Mouse (Mus musculus) embryo, embryonic 11 days (tissue): ENCODE results near the gene Hspbap1.

Experiments used
- DNase-seq: peaks from one replicate; pipeline ENCODE4 v3.0.0-alpha.2; 2015

Hspbap1 gene

GRCm38 (mm10) chr16:35769878-35770657 is at the start of gene Hspbap1:
Gene Hspbap1, plus strand, starts transcription at chr16:35770375.
- DNase-seq = peak; percentile 93

- no peak for DNase-seq
These were observed 45.6 kb upstream of the Hspbap1 start for GRCm38 (mm10) chr16:35724561-35724960.

DNA sequence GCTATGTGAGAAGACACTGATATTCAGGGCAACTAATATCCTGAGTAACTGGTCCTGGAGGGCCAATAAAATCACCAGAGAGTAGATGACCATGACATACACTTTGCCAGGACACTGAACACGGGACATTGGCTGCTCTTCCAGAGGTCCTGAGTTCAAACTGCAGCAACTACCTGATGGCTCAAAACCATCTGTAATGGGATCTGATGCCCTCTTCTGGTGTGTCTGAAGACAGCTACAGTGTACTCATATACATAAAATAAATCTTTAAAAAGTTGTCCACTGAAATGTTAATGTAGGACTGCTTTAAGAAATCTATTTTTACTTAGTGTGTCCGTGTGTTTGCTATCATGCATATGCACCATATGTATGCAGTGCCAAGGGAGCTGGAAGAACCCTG is 43.6 kb upstream of the Hspbap1 start:
- DNase-seq = no peak

DNA sequence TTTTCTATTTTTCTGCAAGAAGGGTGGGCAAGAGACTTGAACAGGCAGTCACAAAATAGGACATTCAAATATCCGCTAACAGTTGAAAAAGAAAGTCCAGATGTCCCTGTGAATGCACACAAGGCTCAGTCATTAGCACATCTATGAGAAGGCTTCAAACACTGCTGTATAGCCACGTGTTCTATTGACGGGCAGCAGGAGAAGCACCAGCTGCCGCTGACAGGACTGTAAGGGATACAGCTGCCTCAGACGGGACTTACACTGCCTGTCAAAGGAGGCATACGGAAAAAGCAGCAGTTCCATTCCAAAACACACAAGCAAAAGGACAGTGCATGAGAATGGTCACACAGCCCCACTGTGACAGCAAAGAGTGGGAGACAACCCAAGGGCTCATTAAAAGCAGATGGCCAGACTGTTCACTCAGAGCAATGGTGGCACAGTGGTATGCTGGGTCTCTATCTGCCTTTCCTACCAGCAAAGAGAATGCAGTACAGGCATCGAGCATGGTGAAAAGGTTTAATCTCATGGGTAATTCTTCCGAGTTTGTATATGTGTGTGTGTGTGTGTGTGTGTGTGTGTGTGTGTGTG is 40.9 kb upstream of the Hspbap1 start:
- DNase-seq = peak; percentile 37

DNA sequence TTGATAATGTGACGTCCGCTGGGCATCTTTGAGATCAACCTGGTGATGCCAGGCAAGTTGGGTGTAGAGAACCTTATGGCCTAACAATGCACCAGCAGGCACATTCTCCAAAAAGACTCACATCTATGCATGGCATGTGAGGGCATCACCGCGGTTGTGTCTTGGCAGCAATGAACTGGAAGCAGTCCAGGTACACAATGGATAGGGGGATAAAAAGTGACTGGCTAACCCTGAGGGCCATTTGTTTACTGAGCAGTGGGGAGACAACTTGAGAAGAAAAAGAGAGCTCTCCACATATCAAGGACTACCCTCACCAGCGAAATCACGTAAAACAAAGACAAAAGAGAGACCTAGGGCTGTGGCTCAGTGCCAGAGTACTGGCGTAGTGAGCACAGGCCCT is 38.1 kb upstream of the Hspbap1 start:
- DNase-seq = no peak

DNA sequence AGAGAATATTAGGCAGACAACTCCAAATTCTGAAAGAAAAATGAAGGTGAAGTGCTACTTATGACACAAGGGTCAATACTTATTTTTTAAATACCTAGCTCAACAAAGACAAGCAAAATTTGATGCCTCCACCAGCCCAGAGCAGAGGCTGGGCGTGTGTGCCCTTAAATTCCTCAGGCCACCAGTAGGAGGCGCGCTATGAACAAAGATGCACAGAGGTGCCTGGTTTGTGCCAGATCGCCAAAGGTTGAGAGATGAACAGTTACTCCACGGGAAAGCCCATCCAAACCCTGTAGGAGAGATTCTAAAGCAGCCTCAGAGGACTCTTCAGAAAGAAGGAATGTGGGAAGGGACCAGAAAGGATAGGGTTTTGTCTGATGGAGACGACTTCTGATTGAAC is 36.1 kb upstream of the Hspbap1 start:
- DNase-seq = peak; percentile 76

- DNase-seq = no peak
These were observed 31.9 kb upstream of the Hspbap1 start for GRCm38 (mm10) chr16:35738096-35738767.

DNA sequence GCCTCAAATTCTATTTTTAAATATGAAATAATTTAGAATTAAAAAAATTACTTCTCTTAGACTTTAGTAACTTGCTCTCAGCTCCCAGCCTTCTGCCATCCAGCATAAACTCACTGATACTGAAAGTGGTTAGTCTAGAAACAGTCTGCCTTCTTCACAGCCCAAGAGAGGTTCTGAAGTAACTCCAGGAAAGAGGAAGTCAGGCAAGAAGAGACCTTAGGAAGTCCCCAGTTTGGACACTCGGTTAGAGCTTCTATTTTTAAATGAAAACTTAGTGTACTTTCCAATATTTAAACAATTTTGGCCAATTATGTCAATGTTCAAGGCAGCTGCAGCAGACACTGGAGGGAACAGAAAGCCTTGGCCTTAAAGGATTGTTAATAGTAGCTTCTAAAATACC is 30.6 kb upstream of the Hspbap1 start:
- DNase-seq = no peak

DNA sequence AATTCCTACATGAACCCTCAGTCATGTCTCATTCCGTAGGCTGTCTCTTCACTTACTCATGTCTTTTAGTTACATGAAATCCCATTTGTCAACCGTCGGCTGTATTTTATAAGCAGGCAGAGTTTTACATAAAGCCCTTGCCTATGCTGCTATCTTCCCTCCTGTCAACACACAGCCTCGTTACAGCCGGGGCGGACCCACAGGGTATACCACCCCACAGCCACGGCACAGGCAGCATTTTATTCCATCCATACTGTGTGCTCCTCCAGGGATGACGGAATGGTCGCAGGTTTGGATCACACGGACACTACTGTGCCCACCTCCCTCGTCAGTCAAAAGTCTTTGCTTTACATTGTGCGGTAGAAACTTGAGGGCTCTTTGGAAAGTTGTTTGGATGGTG is 29.8 kb upstream of the Hspbap1 start:
- no peak for DNase-seq

DNA sequence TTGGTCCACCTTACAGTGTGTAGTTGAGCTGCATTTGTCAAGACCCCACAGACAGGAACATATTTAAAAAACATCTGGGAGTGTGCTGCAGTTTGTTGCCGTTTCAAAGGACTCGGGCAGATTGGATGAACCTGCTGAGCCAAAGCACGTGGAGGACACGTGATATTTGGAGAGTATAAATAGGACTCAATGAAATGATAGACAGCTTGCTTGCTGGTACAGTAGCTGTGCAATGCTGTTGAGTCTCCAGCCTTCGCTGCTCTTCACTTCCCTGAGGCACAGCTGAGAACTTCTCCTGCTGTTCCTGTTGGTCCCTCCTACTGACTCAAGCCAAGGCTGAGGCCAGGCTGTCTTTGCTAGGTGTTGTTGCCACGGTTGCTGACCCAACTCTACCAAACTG is 29.2 kb upstream of the Hspbap1 start:
- no peak for DNase-seq

GRCm38 (mm10) chr16:35741621-35742020 is 28.6 kb upstream of the Hspbap1 start:
- DNase-seq = no peak

DNA sequence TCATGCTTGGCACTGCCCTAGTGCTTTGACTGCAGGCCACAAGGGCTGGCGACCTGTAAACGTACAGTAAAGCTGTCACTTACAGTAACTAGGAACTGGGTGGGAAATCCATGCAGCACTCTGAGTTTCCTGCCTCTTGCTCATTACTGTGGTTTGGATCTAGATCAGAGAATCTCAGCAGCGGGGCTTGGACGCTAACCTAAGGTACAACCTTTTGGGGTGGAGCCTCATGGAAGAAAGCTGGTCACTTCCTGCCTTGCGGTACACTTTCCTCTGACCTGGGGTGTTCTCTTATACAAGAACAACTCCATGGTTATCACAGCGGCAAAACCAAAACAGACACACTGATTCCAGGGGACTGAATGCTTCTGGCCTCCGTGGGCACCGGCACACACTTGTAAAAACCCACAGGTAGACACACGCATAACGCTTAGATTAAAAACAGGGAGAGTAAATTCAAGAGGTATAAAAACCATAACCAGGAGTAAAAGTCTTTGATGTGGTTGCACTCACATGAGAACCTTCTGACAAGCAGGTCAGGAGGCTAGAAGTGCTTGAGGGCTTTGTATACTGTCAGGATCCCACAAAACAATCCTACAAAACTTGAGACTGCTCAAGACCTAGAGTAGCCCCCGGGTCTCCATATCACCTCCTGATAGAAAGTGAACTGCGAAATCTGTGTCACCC is 27.8 kb upstream of the Hspbap1 start:
- no peak for DNase-seq

DNA sequence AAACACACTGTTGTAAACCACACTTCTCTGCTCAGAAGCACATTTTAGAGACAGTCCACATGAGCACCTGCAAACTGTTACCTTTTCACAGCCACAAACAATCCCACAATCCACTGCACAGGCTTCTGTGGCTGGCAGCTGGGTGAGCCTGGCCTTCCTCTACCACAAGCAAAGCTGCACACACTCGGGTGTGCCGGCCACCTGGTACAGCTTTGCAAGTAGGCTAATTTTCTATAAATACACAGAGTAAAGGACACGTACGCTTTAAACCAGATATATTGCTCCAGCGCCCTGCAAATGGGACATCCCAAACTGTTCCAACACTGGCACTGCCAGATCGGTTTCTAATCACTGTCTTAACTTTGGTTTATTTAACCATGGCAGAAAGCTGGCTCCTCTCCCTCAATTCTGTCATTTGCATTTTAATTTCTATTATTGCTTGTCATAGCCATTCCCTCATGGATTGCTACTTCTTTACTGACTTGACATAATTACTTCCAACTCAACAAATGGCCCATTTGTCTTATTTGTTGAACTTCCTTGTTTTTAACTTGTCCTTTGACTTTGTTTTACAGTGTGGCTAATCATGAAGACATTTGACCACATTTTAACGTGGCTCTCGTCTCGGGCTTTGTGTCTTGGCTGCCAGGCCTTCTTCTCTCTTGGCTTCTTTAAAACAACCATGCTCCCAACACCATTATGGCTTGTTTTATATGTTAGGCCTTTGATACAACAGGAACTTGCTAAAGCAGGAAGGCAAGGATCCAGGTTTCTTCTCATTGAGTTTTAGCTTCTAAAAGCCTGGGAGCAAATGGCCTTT is 22.5 kb upstream of the Hspbap1 start:
- no peak for DNase-seq

GRCm38 (mm10) chr16:35748237-35748603 is 22.0 kb upstream of the Hspbap1 start:
- DNase-seq = no peak

DNA sequence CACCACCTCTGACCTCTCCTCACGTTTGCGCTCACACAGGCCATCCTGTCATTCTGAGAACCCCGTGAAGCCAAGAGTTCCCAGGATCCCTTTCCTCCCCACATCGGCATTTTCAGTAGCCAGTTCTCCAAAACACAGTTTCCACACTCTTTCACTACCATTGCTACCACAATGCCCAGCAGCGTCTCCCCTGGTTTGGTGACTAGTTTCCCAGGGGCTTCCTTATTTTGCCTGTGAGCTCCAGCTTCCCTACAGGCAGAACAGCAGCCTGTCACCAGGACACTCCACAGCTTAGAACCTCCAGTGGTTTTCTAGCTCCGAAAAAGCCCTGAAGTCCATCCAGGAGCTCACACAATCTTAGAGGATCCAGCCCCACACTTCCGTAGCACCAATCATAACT is 20.8 kb upstream of the Hspbap1 start:
- no peak for DNase-seq

- no peak for DNase-seq
These were observed 18.3 kb upstream of the Hspbap1 start for GRCm38 (mm10) chr16:35751841-35752240.

- no peak for DNase-seq
These were observed 16.2 kb upstream of the Hspbap1 start for GRCm38 (mm10) chr16:35753926-35754325.

- DNase-seq = no peak
These were observed 14.5 kb upstream of the Hspbap1 start for GRCm38 (mm10) chr16:35755502-35756334.

GRCm38 (mm10) chr16:35756697-35757096 is 13.5 kb upstream of the Hspbap1 start:
- DNase-seq = no peak

DNA sequence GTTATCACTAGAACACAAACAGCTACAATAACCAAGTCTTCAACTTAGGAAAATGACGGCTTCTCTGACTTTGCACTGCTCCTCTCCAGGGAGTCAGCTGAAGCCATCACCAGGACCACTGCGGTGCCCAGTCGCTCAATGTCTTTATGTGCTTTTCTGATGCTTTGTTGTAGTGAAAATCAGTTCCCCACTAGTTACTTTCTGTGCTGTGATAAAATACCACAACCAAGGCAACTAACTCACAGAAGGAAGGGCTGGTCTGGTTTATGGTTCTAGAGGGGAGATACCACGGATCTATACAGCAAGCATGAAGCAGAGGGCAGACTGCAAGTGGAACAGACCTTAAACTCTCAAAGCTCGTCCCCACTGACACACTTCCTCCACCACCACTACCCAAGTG is 10.8 kb upstream of the Hspbap1 start:
- DNase-seq = no peak

DNA sequence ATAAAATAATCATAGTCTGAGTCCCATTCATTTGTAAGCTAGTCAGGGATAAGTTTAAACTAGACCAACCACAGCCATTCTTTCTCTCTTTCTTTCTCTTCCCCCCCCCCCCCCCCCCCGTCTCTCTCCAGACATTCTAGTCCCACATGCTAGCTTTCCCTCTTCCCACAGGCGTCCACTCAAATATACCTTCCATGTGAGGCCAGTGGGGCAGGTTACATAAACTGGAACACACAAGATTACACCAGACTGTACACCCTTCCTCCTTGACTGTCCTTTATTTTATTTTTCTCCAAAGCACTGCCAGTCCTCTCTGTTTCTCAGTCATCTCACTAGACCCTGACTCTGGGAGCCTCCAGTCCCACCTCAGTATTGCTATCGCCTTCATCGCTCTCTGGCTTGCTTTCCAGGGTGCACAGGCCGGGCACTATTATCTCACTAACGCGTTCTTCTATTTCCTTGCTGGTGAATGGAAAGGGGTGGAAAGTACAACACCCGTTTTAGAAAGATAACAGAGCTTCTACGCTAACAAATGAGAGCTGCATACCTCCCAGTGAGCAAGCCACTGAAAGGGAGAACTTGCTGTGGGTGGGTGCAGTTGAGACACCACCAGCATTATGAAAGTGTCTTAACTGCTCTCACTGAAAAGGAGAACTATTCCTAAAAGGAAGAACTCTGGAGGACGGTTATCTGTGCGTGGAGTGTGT is 6.4 kb upstream of the Hspbap1 start:
- DNase-seq = no peak
